Mouse (Mus musculus) liver, postnatal 0 days (tissue): ENCODE measurements around the gene Plxna4. TPM values are rescaled to one million over a fixed set of nuclear protein-coding genes. Genes with fewer than 3 reads are reported as not detected.

ENCODE experiments used
- ATAC-seq: fragments of 200-750 bp; cut with Nextera tagmentation; 2 replicates; pipeline ENCODE4 v1.8.0; 2017; ENCODE audit warnings: mild to moderate bottlenecking, moderate library complexity
- DNase-seq: peaks from one replicate; pipeline ENCODE4 v3.0.0-alpha.2; 2016
- H3K27ac ChIP-seq: fragments of 300-500 bp; sonication (generic); 2 replicates; pipeline ENCODE4 v1.5.1; 2014; ENCODE audit warnings: antibody characterized with exemption, moderate library complexity, mild to moderate bottlenecking, low read depth
- H3K27me3 ChIP-seq: fragments of 300-500 bp; sonication (generic); 2 replicates; pipeline ENCODE4 v1.6.1; 2014; ENCODE audit warnings: low read length, control low read depth, mixed read lengths; ENCODE audit not compliant: insufficient read depth
- H3K36me3 ChIP-seq: fragments of 300-500 bp; sonication (generic); replicated peaks from 2 replicates; pipeline ENCODE4 v1.6.1; 2014; ENCODE audit warnings: mild to moderate bottlenecking, control low read depth, low read length, moderate library complexity, mixed read lengths; ENCODE audit not compliant: insufficient read depth
- H3K4me1 ChIP-seq: fragments of 300-500 bp; sonication (generic); 2 replicates; pipeline ENCODE4 v1.6.1; 2014; ENCODE audit warnings: antibody characterized with exemption, mild to moderate bottlenecking, control low read depth; ENCODE audit not compliant: insufficient read depth
- H3K4me2 ChIP-seq: fragments of 300-500 bp; sonication (generic); 2 replicates; pipeline ENCODE4 v1.6.1; 2014; ENCODE audit warnings: low read depth, mild to moderate bottlenecking, low read length, moderate library complexity, mixed read lengths
- H3K4me3 ChIP-seq: fragments of 300-500 bp; sonication (generic); 2 replicates; pipeline ENCODE4 v1.5.1; 2014; ENCODE audit warnings: low read depth, low read length
- H3K9ac ChIP-seq: fragments of 300-500 bp; sonication (generic); replicated peaks from 2 replicates; pipeline ENCODE4 v1.6.1; 2014; ENCODE audit warnings: mild to moderate bottlenecking, moderate library complexity
- H3K9me3 ChIP-seq: fragments of 300-500 bp; sonication (generic); 2 replicates; pipeline ENCODE4 v1.6.1; 2016; ENCODE audit warnings: mild to moderate bottlenecking, control low read depth, low read length, mixed read lengths
- CTCF ChIP-seq: sonication (generic); IDR thresholded peaks from 2 replicates; pipeline ENCODE4 v1.5.1; 2016; ENCODE audit warnings: antibody characterized with exemption, low read depth
- EP300 ChIP-seq: IDR thresholded peaks from 2 replicates; pipeline ENCODE4 v1.6.1; 2016; ENCODE audit warnings: antibody characterized with exemption, low read depth, mild to moderate bottlenecking
- WGBS: fragments of 180-500 bp; shearing (Covaris S2); extraction: QIAGEN DNeasy Blood & Tissue Kit; methylation state at CpG from one replicate; pipeline ENCODE4 v1.1.7; 2014; ENCODE audit not compliant: insufficient replicate concordance; 5-methylcytosine and 5-hydroxymethylcytosine counted together
- polyA plus RNA-seq: library from polyadenylated mRNA; unstranded; fragments of >200 nt; fragmentation: Nextera tagmentation; extraction: Ambion mirVana; gene quantifications from 2 replicates; pipeline ENCODE4 v1.2.1, GENCODE M21; 2015

Plxna4 gene
- polyA plus RNA-seq, 1 experiment from 2014 or later, result 0.36 TPM

- H3K4me1 ChIP-seq, result no peaks in the 10 kb centered on the region
- WGBS, result 70% methylated on average over 2 of the region's 2 CpGs
- no peak overlapping the region for H3K4me3 ChIP-seq
- H3K9me3 ChIP-seq, result no peaks in the 10 kb centered on the region
- H3K36me3 ChIP-seq, result no peaks in the 10 kb centered on the region
- H3K27me3 ChIP-seq, result no peaks in the 10 kb centered on the region
- H3K9ac ChIP-seq, result no peak overlapping the region
- DNase-seq (no peak), ATAC-seq (no peak)
- no peak for TF ChIP-seq CTCF
- no peak for TF ChIP-seq EP300
- no peak overlapping the region for H3K4me2 ChIP-seq
- H3K27ac ChIP-seq, result no peak overlapping the region
Observed at GRCm38 (mm10) chr6:32444393-32444792, 143.6 kb downstream of the Plxna4 start.

DNA sequence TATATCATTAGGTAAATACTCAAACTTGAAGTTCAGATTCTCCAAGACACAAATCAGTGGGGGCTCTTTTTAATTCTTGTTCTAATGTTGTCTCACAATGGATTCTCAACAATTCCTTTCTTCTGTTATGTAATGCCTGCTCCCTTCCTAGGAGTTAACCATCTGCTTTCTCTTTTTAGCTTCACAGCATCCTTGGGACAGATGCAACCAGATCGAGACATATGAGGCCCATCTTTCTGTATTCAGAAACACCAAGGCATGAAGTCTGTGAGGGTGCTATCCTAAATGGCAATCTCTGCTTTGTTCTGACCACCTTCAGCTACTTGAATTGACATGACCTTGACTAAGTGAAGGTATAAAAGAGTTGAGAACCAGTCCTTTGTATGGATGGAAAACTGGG lies 144.3 kb downstream of the Plxna4 start:
- ATAC-seq (no peak), DNase-seq (no peak)
- H3K4me2 ChIP-seq, result no peak overlapping the region
- no peak overlapping the region for H3K9ac ChIP-seq
- H3K9me3 ChIP-seq, result no peaks in the 10 kb centered on the region
- H3K36me3 ChIP-seq, result no peaks in the 10 kb centered on the region
- no peaks in the 10 kb centered on the region for H3K4me1 ChIP-seq
- no peak for TF ChIP-seq EP300
- no peak for TF ChIP-seq CTCF
- H3K27me3 ChIP-seq, result no peaks in the 10 kb centered on the region
- H3K27ac ChIP-seq, result no peak overlapping the region
- whole genome bisulfite sequencing, result 71% methylated on average over 1 of the region's 1 CpGs
- no peak overlapping the region for H3K4me3 ChIP-seq

GRCm38 (mm10) chr6:32439434-32439833 lies 148.6 kb downstream of the Plxna4 start:
- H3K9ac ChIP-seq, result no peak overlapping the region
- no peaks in the 10 kb centered on the region for H3K4me1 ChIP-seq
- no peaks in the 10 kb centered on the region for H3K36me3 ChIP-seq
- no peak overlapping the region for H3K4me3 ChIP-seq
- no peaks in the 10 kb centered on the region for H3K9me3 ChIP-seq
- no peak overlapping the region for H3K27ac ChIP-seq
- WGBS, result 64% methylated on average over 2 of the region's 2 CpGs
- no peak for TF ChIP-seq EP300
- no peak for TF ChIP-seq CTCF
- no peak for DNase-seq
- no peak overlapping the region for H3K4me2 ChIP-seq
- no peak for ATAC-seq
- no peaks in the 10 kb centered on the region for H3K27me3 ChIP-seq

DNA sequence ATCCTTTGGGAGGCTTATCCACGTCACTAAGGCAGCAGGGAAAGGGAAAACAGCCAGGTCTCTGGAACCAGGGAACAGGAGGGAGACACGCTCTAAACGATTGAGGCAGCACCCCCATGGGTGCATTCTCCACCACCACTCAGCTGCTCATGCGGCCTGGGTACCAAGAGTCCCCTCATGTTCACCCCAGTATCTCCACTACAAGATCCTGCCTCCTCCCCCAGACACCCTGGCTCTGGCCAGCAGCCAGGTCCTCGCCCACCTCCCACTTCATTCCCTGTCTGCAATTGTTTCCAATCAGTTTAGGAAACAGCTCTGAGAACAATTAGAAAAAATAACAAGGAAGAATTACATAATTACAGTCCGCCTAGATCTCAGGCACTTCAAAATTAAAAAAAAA lies 150.8 kb downstream of the Plxna4 start:
- Histone ChIP-seq H3K4me3 (no peak overlapping the region), H3K27me3 (no peaks in the 10 kb centered on the region), H3K4me2 (no peak overlapping the region), H3K36me3 (no peaks in the 10 kb centered on the region), H3K9ac (no peak overlapping the region), H3K9me3 (no peaks in the 10 kb centered on the region), H3K4me1 (no peaks in the 10 kb centered on the region), H3K27ac (no peak overlapping the region)
- ATAC-seq, result no peak
- no peak for DNase-seq
- no peak for TF ChIP-seq EP300
- TF ChIP-seq CTCF, result no peak
- WGBS, result 65% methylated on average over 6 of the region's 6 CpGs

- ATAC-seq (no peak), DNase-seq (no peak)
- Histone ChIP-seq H3K27me3 (no peaks in the 10 kb centered on the region), H3K9ac (no peak overlapping the region), H3K9me3 (no peaks in the 10 kb centered on the region), H3K27ac (no peak overlapping the region), H3K4me2 (no peak overlapping the region), H3K4me3 (no peak overlapping the region), H3K36me3 (no peaks in the 10 kb centered on the region), H3K4me1 (no peaks in the 10 kb centered on the region)
- WGBS, result 67% methylated on average over 2 of the region's 2 CpGs
- no peak for TF ChIP-seq CTCF
- TF ChIP-seq EP300, result no peak
Observed at GRCm38 (mm10) chr6:32423124-32423523, 164.9 kb downstream of the Plxna4 start.

GRCm38 (mm10) chr6:32420610-32421009 lies 167.4 kb downstream of the Plxna4 start:
- DNase-seq, result no peak
- Histone ChIP-seq H3K27ac (no peak overlapping the region), H3K4me1 (no peaks in the 10 kb centered on the region), H3K27me3 (no peaks in the 10 kb centered on the region), H3K36me3 (no peaks in the 10 kb centered on the region), H3K9me3 (no peaks in the 10 kb centered on the region), H3K4me2 (no peak overlapping the region), H3K9ac (no peak overlapping the region), H3K4me3 (no peak overlapping the region)
- no peak for TF ChIP-seq EP300
- no peak for TF ChIP-seq CTCF
- no peak for ATAC-seq
- WGBS, result 70% methylated on average over 3 of the region's 3 CpGs

DNA sequence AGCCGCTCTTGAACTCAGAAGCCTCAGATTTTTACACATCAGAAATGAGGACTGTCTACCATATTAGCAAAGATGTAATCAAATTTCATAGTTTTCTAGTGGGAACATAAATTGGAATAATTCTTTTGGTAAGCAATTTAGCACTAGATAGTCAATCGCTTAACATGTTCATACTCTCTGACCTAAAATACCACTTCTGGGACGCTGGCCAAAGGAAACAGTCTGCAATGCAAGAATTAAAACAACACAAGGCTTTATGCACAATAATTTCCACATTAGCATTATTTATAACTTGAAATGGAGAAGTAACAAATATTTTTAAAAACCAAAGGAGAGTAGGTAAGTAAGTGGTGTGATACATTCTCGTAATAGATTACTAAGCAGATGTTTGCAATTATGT lies 170.6 kb downstream of the Plxna4 start:
- TF ChIP-seq EP300 (no peak), CTCF (no peak)
- Histone ChIP-seq H3K9me3 (no peaks in the 10 kb centered on the region), H3K27ac (no peak overlapping the region), H3K4me2 (no peak overlapping the region), H3K9ac (no peak overlapping the region), H3K4me3 (no peak overlapping the region), H3K27me3 (no peaks in the 10 kb centered on the region), H3K4me1 (no peaks in the 10 kb centered on the region), H3K36me3 (no peaks in the 10 kb centered on the region)
- no peak for DNase-seq
- 72% methylated on average over 4 of the region's 4 CpGs for WGBS
- no peak for ATAC-seq
